Mouse (Mus musculus): Measurements from ENCODE around the gene Rps12-ps3.

GRCm38 (mm10) chr19:59337872-59338681, 16.0 kb downstream of the Rps12-ps3 start:
- TF ChIP-seq CTCF (IDR thresholded peaks at IDR 0.05; ENCODE audit: low read depth, low read length) (no peak), EP300 (IDR thresholded peaks at IDR 0.05; ENCODE audit: insufficient read depth, low read depth, low read length) (no peak), POLR2A (IDR thresholded peaks at IDR 0.05; ENCODE audit: insufficient read depth, low read length) (no peak)

Measured in ES-Bruce4 (cell line).